19 mouse cellular contexts compared by ENCODE assay signal in genomic region chr3:146741158-146741557, GRCm38 (mm10). TPM values are rescaled to one million over a fixed set of nuclear protein-coding genes. Genes with fewer than 3 reads are reported as not detected.
DNase-seq lines count a peak whose midpoint lies in the region; ATAC-seq and TF ChIP-seq lines count a peak whose summit lies in the region.
"Had no signal": no experiment of that assay in that cellular context is flagged by ENCODE, and none has a peak within 500 bp of the region (broad histone marks: within the 10 kb centered on the region; RNA-seq: fewer than 3 reads in every experiment).

No protein-coding gene starts in this region.

- no peaks in the 10 kb centered on the region for H3K4me1 ChIP-seq in forebrain, embryonic 13.5 days
- no peaks in the 10 kb centered on the region for H3K4me1 ChIP-seq in forebrain, embryonic 11.5 days (replicated peaks; ENCODE audit: control insufficient read depth, insufficient read depth, low read length)
- H3K4me1 ChIP-seq in stomach, embryonic 14.5 days (ENCODE audit: control insufficient read depth, insufficient read depth, low read length): no peaks in the 10 kb centered on the region
- no peaks in the 10 kb centered on the region for H3K4me1 ChIP-seq in stomach, postnatal 0 days (replicated peaks; ENCODE audit: control insufficient read depth, insufficient read depth)
- H3K4me1 ChIP-seq in liver, postnatal 0 days (ENCODE audit: insufficient read depth): no peaks in the 10 kb centered on the region
- H3K4me1 ChIP-seq: neural tube, embryonic 13.5 days had no signal

- peak; percentile 41; the same call in 1 of the 2 replicates for ATAC-seq in forebrain, embryonic 13.5 days
- ATAC-seq in forebrain, embryonic 11.5 days (replicated peaks; ENCODE audit: low FRiP score): no peak; the same call in 1 of the 2 replicates
- ATAC-seq in stomach, embryonic 14.5 days (ENCODE audit: insufficient number of reproducible peaks, insufficient read depth, low FRiP score, low read depth): 0 out of 2 replicates have a peak, but pooled peaks have one; percentile 23
- no peak for ATAC-seq in stomach, postnatal 0 days (ENCODE audit: low FRiP score, low TSS enrichment)
- ATAC-seq in liver, postnatal 0 days: peak; percentile 68

- TF ChIP-seq EP300 in stomach, postnatal 0 days (optimal IDR thresholded peaks at IDR 0.05): no peak
- peak; percentile 61; the same call in 1 of the 2 replicates for TF ChIP-seq EP300 in liver, postnatal 0 days (IDR thresholded peaks at IDR 0.05; ENCODE audit: low read depth)

- no peaks in the 10 kb centered on the region for H3K27me3 ChIP-seq in forebrain, embryonic 13.5 days
- H3K27me3 ChIP-seq in forebrain, embryonic 11.5 days (ENCODE audit: control insufficient read depth, insufficient read depth, low read length): no peaks in the 10 kb centered on the region
- no peaks in the 10 kb centered on the region for H3K27me3 ChIP-seq in stomach, embryonic 14.5 days (ENCODE audit: control insufficient read depth, insufficient read depth, low read length)
- H3K27me3 ChIP-seq in stomach, postnatal 0 days (ENCODE audit: control insufficient read depth, insufficient read depth, low read length): no peaks in the 10 kb centered on the region
- no peaks in the 10 kb centered on the region for H3K27me3 ChIP-seq in liver, postnatal 0 days (ENCODE audit: insufficient read depth, low read length)
- H3K27me3 ChIP-seq: CH12.LX; neural tube, embryonic 13.5 days had no signal

- H3K4me2 ChIP-seq in forebrain, embryonic 13.5 days: no peak overlapping the region
- no peak overlapping the region for H3K4me2 ChIP-seq in forebrain, embryonic 11.5 days (ENCODE audit: low read depth, low read length, severe bottlenecking)
- H3K4me2 ChIP-seq in stomach, embryonic 14.5 days (replicated peaks; ENCODE audit: low read depth, low read length): no peak overlapping the region
- no peak overlapping the region for H3K4me2 ChIP-seq in stomach, postnatal 0 days (replicated peaks; ENCODE audit: low read depth)
- no peak overlapping the region for H3K4me2 ChIP-seq in liver, postnatal 0 days (ENCODE audit: low read depth, low read length)
- H3K4me2 ChIP-seq: lung, embryonic 14.5 days; neural tube, embryonic 13.5 days had no signal

- 93% methylated on average over 5 of the region's 5 CpGs for whole genome bisulfite sequencing in forebrain, embryonic 13.5 days
- 88% methylated on average over 5 of the region's 5 CpGs for WGBS in forebrain, embryonic 11.5 days
- WGBS in stomach, embryonic 14.5 days: 87% methylated on average over 5 of the region's 5 CpGs
- WGBS in stomach, postnatal 0 days: 86% methylated on average over 5 of the region's 5 CpGs
- 64% methylated on average over 5 of the region's 5 CpGs for WGBS in liver, postnatal 0 days (ENCODE audit: insufficient replicate concordance)

- peak overlapping the region; percentile 4; the same call in 1 of the 2 replicates for H3K27ac ChIP-seq in forebrain, embryonic 13.5 days
- no peak overlapping the region for H3K27ac ChIP-seq in forebrain, embryonic 11.5 days (ENCODE audit: low read depth, low read length)
- no peak overlapping the region for H3K27ac ChIP-seq in stomach, embryonic 14.5 days (ENCODE audit: low read length)
- no peak overlapping the region for H3K27ac ChIP-seq in stomach, postnatal 0 days (replicated peaks)
- no peak overlapping the region for H3K27ac ChIP-seq in liver, postnatal 0 days (ENCODE audit: low read depth)
- H3K27ac ChIP-seq: heart, embryonic 10.5 days; neural tube, embryonic 13.5 days had no signal

- DNase-seq in forebrain, embryonic 11.5 days (ENCODE audit: low spot score): no peak
- DNase-seq in stomach, postnatal 0 days (ENCODE audit: low spot score): no peak
- no peak for DNase-seq in liver, postnatal 0 days
- no peak for DNase-seq in left cerebral cortex, adult 18-20 months (ENCODE audit: low spot score in 2 of 2)
- DNase-seq in cerebellum, postnatal 10 days: no peak
- no peak for DNase-seq in thymus, postnatal 36 days
- DNase-seq: cerebellum, postnatal 36 days; gastrocnemius, postnatal 25 days; heart, postnatal 14 days; kidney, postnatal 10 days; lung, embryonic 14.5 days; lung, postnatal 4 days; right cerebral cortex, postnatal 25 days had no signal

- H3K9ac ChIP-seq in forebrain, embryonic 13.5 days: no peak overlapping the region
- H3K9ac ChIP-seq in forebrain, embryonic 11.5 days (ENCODE audit: low read length): no peak overlapping the region
- no peak overlapping the region for H3K9ac ChIP-seq in stomach, embryonic 14.5 days (replicated peaks; ENCODE audit: low read depth, low read length)
- H3K9ac ChIP-seq in stomach, postnatal 0 days (ENCODE audit: low read length): no peak overlapping the region
- H3K9ac ChIP-seq in liver, postnatal 0 days (replicated peaks): no peak overlapping the region
- H3K9ac ChIP-seq: lung, embryonic 14.5 days; neural tube, embryonic 13.5 days had no signal

- no peak overlapping the region for H3K4me3 ChIP-seq in forebrain, embryonic 13.5 days
- no peak overlapping the region for H3K4me3 ChIP-seq in forebrain, embryonic 11.5 days (ENCODE audit: low read depth, low read length)
- H3K4me3 ChIP-seq in stomach, embryonic 14.5 days (ENCODE audit: low read depth, low read length): no peak overlapping the region
- H3K4me3 ChIP-seq in stomach, postnatal 0 days (ENCODE audit: low read depth, low read length): no peak overlapping the region
- H3K4me3 ChIP-seq in liver, postnatal 0 days (ENCODE audit: low read depth, low read length): no peak overlapping the region
- H3K4me3 ChIP-seq: erythroblast, embryonic 14.5 days; heart, embryonic 10.5 days; neural tube, embryonic 13.5 days had no signal

- peaks cover 69% of the 10 kb centered on the region for H3K36me3 ChIP-seq in forebrain, embryonic 13.5 days (ENCODE audit: poor library complexity, severe bottlenecking)
- peaks cover 3% of the 10 kb centered on the region; the same call in 1 of the 2 replicates for H3K36me3 ChIP-seq in forebrain, embryonic 11.5 days (ENCODE audit: control insufficient read depth, insufficient read depth, low read length)
- peaks cover 29% of the 10 kb centered on the region for H3K36me3 ChIP-seq in stomach, embryonic 14.5 days (ENCODE audit: control insufficient read depth, insufficient read depth, low read length)
- peaks cover 5% of the 10 kb centered on the region for H3K36me3 ChIP-seq in stomach, postnatal 0 days (ENCODE audit: control insufficient read depth, insufficient read depth, low read length)
- H3K36me3 ChIP-seq in liver, postnatal 0 days (replicated peaks; ENCODE audit: insufficient read depth, low read length): peaks cover 12% of the 10 kb centered on the region

- H3K9me3 ChIP-seq in forebrain, embryonic 13.5 days (replicated peaks): no peaks in the 10 kb centered on the region
- H3K9me3 ChIP-seq in forebrain, embryonic 11.5 days (ENCODE audit: control insufficient read depth, low read length): no peaks in the 10 kb centered on the region
- no peaks in the 10 kb centered on the region for H3K9me3 ChIP-seq in stomach, embryonic 14.5 days (ENCODE audit: control insufficient read depth, low read depth, low read length)
- H3K9me3 ChIP-seq in stomach, postnatal 0 days (ENCODE audit: control insufficient read depth, low read length): no peaks in the 10 kb centered on the region
- H3K9me3 ChIP-seq in liver, postnatal 0 days (ENCODE audit: low read length): no peaks in the 10 kb centered on the region
- H3K9me3 ChIP-seq: heart, embryonic 10.5 days; neural tube, embryonic 13.5 days had no signal

- no peak for TF ChIP-seq CTCF in stomach, postnatal 0 days (IDR thresholded peaks at IDR 0.05; ENCODE audit: low read depth)
- TF ChIP-seq CTCF in liver, postnatal 0 days (IDR thresholded peaks at IDR 0.05; ENCODE audit: low read depth): no peak

RNA-seq across cellular contexts. Expression of gene Samd13, which starts 55.8 kb away (rescaled TPM):
- polyA plus RNA-seq in forebrain, embryonic 13.5 days (2015; fragmentation: Nextera tagmentation; extraction: Ambion mirVana): 0.48 and 1.0 TPM in 2 replicates
- polyA plus RNA-seq in forebrain, embryonic 11.5 days (2014; fragmentation: Nextera tagmentation; extraction: Ambion mirVana): 0.52 and 0.97 TPM in 2 replicates
- 0.46 and 1.00 TPM in 2 replicates for polyA plus RNA-seq in stomach, embryonic 14.5 days (2014; fragmentation: Nextera tagmentation; extraction: Ambion mirVana)
- 0.45 and 0.64 TPM in 2 replicates for polyA plus RNA-seq in stomach, postnatal 0 days (2015; fragmentation: Nextera tagmentation; extraction: Ambion mirVana)
- polyA plus RNA-seq in liver, postnatal 0 days (2015; fragmentation: Nextera tagmentation; extraction: Ambion mirVana): 0.11 TPM in 1 of 2 replicates, not detected in the other
- under 1 TPM; 0.23 to 0.59 TPM for total RNA-seq in left cerebral cortex, adult 18-20 months (2021)
- total RNA-seq: CH12.LX had no signal
- polyA plus RNA-seq: erythroblast, embryonic 14.5 days had no signal

Comparison
In these comparisons a context has a peak if more than half of its experiments do, and no peak if none do; other contexts are left out.
1. ATAC-seq: peak in forebrain, embryonic 13.5 days (single experiment), stomach, embryonic 14.5 days (single experiment) and liver, postnatal 0 days (single experiment); none in forebrain, embryonic 11.5 days (single experiment) and stomach, postnatal 0 days (single experiment).